Comparison of ENCODE assay signal across 10 mouse cellular contexts in genomic region chr5:119575124-119575523, GRCm38 (mm10).
DNase-seq lines count a peak whose midpoint lies in the region; ATAC-seq and TF ChIP-seq lines count a peak whose summit lies in the region.
"Had no signal": no experiment of that assay in that cellular context is flagged by ENCODE, and none has a peak within 500 bp of the region (broad histone marks: within the 10 kb centered on the region; RNA-seq: fewer than 3 reads in every experiment).

No protein-coding gene starts in this region.

- intact Hi-C loops in heart, adult 2 months (cut with DNase I), result loop anchor here (2.0 to 10.0 kb wide), 2 partner anchors 92 to 700 kb away; no protein-coding TSS in a partner anchor
- intact Hi-C loops in heart, postnatal 36 days (cut with DNase I), result no loop called here

- H3K79me2 ChIP-seq in heart, adult 2 months (replicated peaks; ENCODE audit: control insufficient read depth, insufficient read depth, low read length), result no peaks in the 10 kb centered on the region

- peaks cover 5% of the 10 kb centered on the region; the same call in 1 of the 2 replicates for H3K4me1 ChIP-seq in lung, embryonic 16.5 days (replicated peaks; ENCODE audit: control insufficient read depth, insufficient read depth, low read length)
- H3K4me1 ChIP-seq in heart, adult 2 months (ENCODE audit: control insufficient read depth, insufficient read depth, low read length), result peaks cover 1% of the 10 kb centered on the region
- no peaks in the 10 kb centered on the region for H3K4me1 ChIP-seq in stomach, embryonic 14.5 days (ENCODE audit: control insufficient read depth, insufficient read depth, low read length)
- no peaks in the 10 kb centered on the region for H3K4me1 ChIP-seq in kidney, adult 2 months (ENCODE audit: control insufficient read depth, insufficient read depth, low read length)
- H3K4me1 ChIP-seq in midbrain, embryonic 15.5 days, result no peaks in the 10 kb centered on the region

- 0 out of 2 replicates have a peak, but pooled peaks have one; percentile 30 for ATAC-seq in lung, embryonic 16.5 days (ENCODE audit: low read depth)
- ATAC-seq in stomach, embryonic 14.5 days (ENCODE audit: insufficient number of reproducible peaks, insufficient read depth, low FRiP score, low read depth), result 0 out of 2 replicates have a peak, but pooled peaks have one; percentile 28
- ATAC-seq in midbrain, embryonic 15.5 days (replicated peaks), result no peak

- H3K27ac ChIP-seq in lung, embryonic 16.5 days (ENCODE audit: low read length), result 0 out of 2 replicates have a peak overlapping the region, but pooled peaks have one; percentile 34
- H3K27ac ChIP-seq in heart, adult 2 months, result peak overlapping the region; percentile 51; the same call in 1 of the 2 replicates
- H3K27ac ChIP-seq in stomach, embryonic 14.5 days (ENCODE audit: low read length), result no peak overlapping the region
- H3K27ac ChIP-seq in kidney, adult 2 months (ENCODE audit: insufficient read depth, low read depth, low read length), result no peak overlapping the region
- H3K27ac ChIP-seq in midbrain, embryonic 15.5 days, result no peak overlapping the region
- H3K27ac ChIP-seq: limb, embryonic 10.5 days had no signal

- peak; percentile 84; the same call in 1 of the 2 replicates for TF ChIP-seq EP300 in heart, adult 2 months (IDR thresholded peaks at IDR 0.05; ENCODE audit: insufficient read depth, low read depth, low read length)

- WGBS in lung, embryonic 16.5 days, result 6% methylated on average over 14 of the region's 14 CpGs
- 6% methylated on average over 14 of the region's 14 CpGs for WGBS in heart, adult 2 months
- 19% methylated on average over 14 of the region's 14 CpGs for WGBS in stomach, embryonic 14.5 days
- 31% methylated on average over 14 of the region's 14 CpGs for WGBS in kidney, adult 2 months
- 61% methylated on average over 14 of the region's 14 CpGs for WGBS in midbrain, embryonic 15.5 days

- H3K27me3 ChIP-seq in lung, embryonic 16.5 days (ENCODE audit: control insufficient read depth, insufficient read depth, low read depth, low read length), result no peaks in the 10 kb centered on the region
- no peaks in the 10 kb centered on the region for H3K27me3 ChIP-seq in heart, adult 2 months (ENCODE audit: control insufficient read depth, insufficient read depth, low read length)
- no peaks in the 10 kb centered on the region for H3K27me3 ChIP-seq in stomach, embryonic 14.5 days (ENCODE audit: control insufficient read depth, insufficient read depth, low read length)
- no peaks in the 10 kb centered on the region for H3K27me3 ChIP-seq in kidney, adult 2 months (replicated peaks; ENCODE audit: control insufficient read depth, insufficient read depth, low read length)
- H3K27me3 ChIP-seq in midbrain, embryonic 15.5 days (replicated peaks), result no peaks in the 10 kb centered on the region

- no peak for TF ChIP-seq CTCF in heart, adult 2 months (IDR thresholded peaks at IDR 0.05)
- TF ChIP-seq CTCF in kidney, adult 2 months (conservative IDR thresholded peaks at IDR 0.05; ENCODE audit: insufficient read depth, insufficient read length, low read depth, low read length), result no peak

- H3K9ac ChIP-seq in lung, embryonic 16.5 days (ENCODE audit: low read length), result no peak overlapping the region
- no peak overlapping the region for H3K9ac ChIP-seq in heart, adult 2 months (ENCODE audit: low read depth, low read length)
- H3K9ac ChIP-seq in stomach, embryonic 14.5 days (replicated peaks; ENCODE audit: low read depth, low read length), result no peak overlapping the region
- no peak overlapping the region for H3K9ac ChIP-seq in midbrain, embryonic 15.5 days

- no peak for DNase-seq in lung, postnatal 10 days
- peak; percentile 64 to 83 for DNase-seq in heart, adult 2 months
- peak; percentile 49 to 54 for DNase-seq in heart, postnatal 36 days
- no peak for DNase-seq in kidney, adult 2 months
- DNase-seq in thymus, postnatal 4 days, result no peak
- DNase-seq: gastrocnemius, postnatal 10 days had no signal

- no peak for TF ChIP-seq POLR2A in heart, adult 2 months (IDR thresholded peaks at IDR 0.05; ENCODE audit: insufficient read depth, low read depth, low read length)
- TF ChIP-seq POLR2A in kidney, adult 2 months (IDR thresholded peaks at IDR 0.05; ENCODE audit: low read depth, low read length), result no peak

- peaks cover 8% of the 10 kb centered on the region for H3K9me3 ChIP-seq in lung, embryonic 16.5 days (ENCODE audit: control insufficient read depth, low read length)
- H3K9me3 ChIP-seq in stomach, embryonic 14.5 days (ENCODE audit: control insufficient read depth, low read depth, low read length), result peaks cover 3% of the 10 kb centered on the region; the same call in 1 of the 2 replicates
- H3K9me3 ChIP-seq in midbrain, embryonic 15.5 days, result no peaks in the 10 kb centered on the region; the same call in 1 of the 2 replicates

- peaks cover 5% of the 10 kb centered on the region; the same call in 1 of the 2 replicates for H3K36me3 ChIP-seq in lung, embryonic 16.5 days (ENCODE audit: control insufficient read depth, insufficient read depth, low read length)
- no peaks in the 10 kb centered on the region for H3K36me3 ChIP-seq in heart, adult 2 months (ENCODE audit: control insufficient read depth, insufficient read depth, low read length)
- no peaks in the 10 kb centered on the region for H3K36me3 ChIP-seq in stomach, embryonic 14.5 days (ENCODE audit: control insufficient read depth, insufficient read depth, low read length)
- H3K36me3 ChIP-seq in kidney, adult 2 months (ENCODE audit: control insufficient read depth, insufficient read depth, low read length), result no peaks in the 10 kb centered on the region
- H3K36me3 ChIP-seq in midbrain, embryonic 15.5 days (replicated peaks), result no peaks in the 10 kb centered on the region

- H3K4me2 ChIP-seq in lung, embryonic 16.5 days (ENCODE audit: low read depth, low read length), result no peak overlapping the region
- H3K4me2 ChIP-seq in stomach, embryonic 14.5 days (replicated peaks; ENCODE audit: low read depth, low read length), result no peak overlapping the region
- H3K4me2 ChIP-seq in midbrain, embryonic 15.5 days, result no peak overlapping the region

- no peak overlapping the region for H3K4me3 ChIP-seq in lung, embryonic 16.5 days (ENCODE audit: low read length)
- H3K4me3 ChIP-seq in heart, adult 2 months, result no peak overlapping the region
- no peak overlapping the region for H3K4me3 ChIP-seq in stomach, embryonic 14.5 days (ENCODE audit: low read depth, low read length)
- H3K4me3 ChIP-seq in kidney, adult 2 months (ENCODE audit: insufficient read depth, low read depth, low read length), result no peak overlapping the region
- H3K4me3 ChIP-seq in midbrain, embryonic 15.5 days, result no peak overlapping the region
- H3K4me3 ChIP-seq: limb, embryonic 10.5 days had no signal

Comparison
In these comparisons a context has a peak if more than half of its experiments do, and no peak if none do; other contexts are left out.
1. H3K27ac ChIP-seq: peak in lung, embryonic 16.5 days (single experiment) and heart, adult 2 months (single experiment); none in stomach, embryonic 14.5 days (single experiment), kidney, adult 2 months (single experiment) and midbrain, embryonic 15.5 days (single experiment).
2. DNase-seq: peak in heart, adult 2 months (2 of 2) and heart, postnatal 36 days (2 of 2); none in lung, postnatal 10 days (single experiment), kidney, adult 2 months (single experiment) and thymus, postnatal 4 days (single experiment).